Mouse (Mus musculus) kidney, embryonic 16.5 days (tissue): ENCODE data around the gene Crabp2. TPM values are rescaled to one million over a fixed set of nuclear protein-coding genes. Genes with fewer than 3 reads are reported as not detected.
"Not testable (repeated sequence)": the region's sequence is repeated elsewhere in the genome, so short reads cannot be mapped to it uniquely, and the experiment has no call there.

ENCODE experiments used
- ATAC-seq: fragments of 200-750 bp; cut with Nextera tagmentation; 2 replicates; pipeline ENCODE4 v1.8.0; 2017; ENCODE audit warnings: moderate TSS enrichment; ENCODE audit not compliant: low FRiP score, low TSS enrichment
- H3K27ac ChIP-seq: fragments of 300-500 bp; sonication (generic); 2 replicates; pipeline ENCODE4 v1.5.1; 2014; ENCODE audit warnings: low read length
- H3K27me3 ChIP-seq: fragments of 300-500 bp; sonication (generic); 2 replicates; pipeline ENCODE4 v1.6.1; 2014; ENCODE audit warnings: low read length, control low read depth, mixed read lengths; ENCODE audit not compliant: insufficient read depth
- H3K36me3 ChIP-seq: fragments of 300-500 bp; sonication (generic); 2 replicates; pipeline ENCODE4 v1.6.1; 2014; ENCODE audit warnings: low read length, control low read depth, mixed read lengths; ENCODE audit not compliant: insufficient read depth
- H3K4me1 ChIP-seq: fragments of 300-500 bp; sonication (generic); 2 replicates; pipeline ENCODE4 v1.6.1; 2014; ENCODE audit warnings: low read length, control low read depth, mixed read lengths; ENCODE audit not compliant: insufficient read depth
- H3K4me2 ChIP-seq: fragments of 300-500 bp; sonication (generic); replicated peaks from 2 replicates; pipeline ENCODE4 v1.6.1; 2014; ENCODE audit warnings: low read depth, low read length
- H3K4me3 ChIP-seq: fragments of 300-500 bp; sonication (generic); 2 replicates; pipeline ENCODE4 v1.5.1; 2014; ENCODE audit warnings: mild to moderate bottlenecking, low read length
- H3K9ac ChIP-seq: fragments of 300-500 bp; sonication (generic); replicated peaks from 2 replicates; pipeline ENCODE4 v1.6.1; 2014; ENCODE audit warnings: low read length
- H3K9me3 ChIP-seq: fragments of 300-500 bp; sonication (generic); 2 replicates; pipeline ENCODE4 v1.6.1; 2016; ENCODE audit warnings: low read length, control low read depth
- WGBS: fragments of 180-500 bp; shearing (Covaris S2); extraction: QIAGEN DNeasy Blood & Tissue Kit; methylation state at CpG from one replicate; pipeline ENCODE4 v1.1.7; 2014; 5-methylcytosine and 5-hydroxymethylcytosine counted together
- polyA plus RNA-seq: library from polyadenylated mRNA; unstranded; fragments of >200 nt; fragmentation: Nextera tagmentation; extraction: Ambion mirVana; gene quantifications from 2 replicates; pipeline ENCODE4 v1.2.1, GENCODE M21; 2015

Gene Crabp2
- polyA plus RNA-seq = 62.0 and 67.8 TPM in 2 replicates

GRCm38 (mm10) chr3:87948378-87949265 is at the start of gene Crabp2:
Gene Crabp2 (plus strand): TSS chr3:87948666.
- Histone ChIP-seq H3K4me2 (peak within 1 kb of the TSS; percentile 75), H3K27ac (peak within 1 kb of the TSS; percentile 70), H3K9ac (peak within 1 kb of the TSS; percentile 64), H3K4me3 (peak within 1 kb of the TSS; percentile 46), H3K9me3 (no peaks in the 10 kb centered on the region), H3K36me3 (no peaks in the 10 kb centered on the region), H3K27me3 (peaks cover 16% of the 10 kb centered on the region; the same call in 1 of the 2 replicates), H3K4me1 (peaks cover 76% of the 10 kb centered on the region)
- no peak for ATAC-seq
- WGBS = 2% methylated on average over 35 of the region's 35 CpGs

DNA sequence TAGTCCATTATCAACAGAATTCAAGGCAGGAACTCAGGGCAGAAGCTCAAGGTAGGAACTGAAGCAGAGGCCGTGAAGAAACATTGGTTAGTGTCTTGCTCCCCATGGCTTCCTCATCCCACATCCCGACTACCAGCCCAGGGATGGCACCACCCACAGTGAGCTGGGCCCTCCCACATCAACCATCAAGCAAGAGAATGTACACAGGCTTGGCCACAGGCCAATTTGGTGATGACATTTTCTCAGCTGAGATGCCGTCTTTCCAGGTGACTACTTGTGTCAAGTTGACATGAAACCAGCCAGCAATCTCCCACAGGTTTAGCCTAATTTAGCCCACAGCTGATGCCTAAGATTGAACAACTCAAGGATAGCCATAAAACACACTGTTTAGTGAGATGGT is 49.2 kb upstream of the Crabp2 start:
- Histone ChIP-seq H3K27me3 (no peaks in the 10 kb centered on the region), H3K9ac (no peak overlapping the region), H3K4me3 (no peak overlapping the region), H3K4me1 (no peaks in the 10 kb centered on the region), H3K27ac (no peak overlapping the region), H3K4me2 (no peak overlapping the region), H3K9me3 (no peaks in the 10 kb centered on the region), H3K36me3 (no peaks in the 10 kb centered on the region)
- no peak for ATAC-seq
- 57% methylated on average over 3 of the region's 3 CpGs for WGBS

DNA sequence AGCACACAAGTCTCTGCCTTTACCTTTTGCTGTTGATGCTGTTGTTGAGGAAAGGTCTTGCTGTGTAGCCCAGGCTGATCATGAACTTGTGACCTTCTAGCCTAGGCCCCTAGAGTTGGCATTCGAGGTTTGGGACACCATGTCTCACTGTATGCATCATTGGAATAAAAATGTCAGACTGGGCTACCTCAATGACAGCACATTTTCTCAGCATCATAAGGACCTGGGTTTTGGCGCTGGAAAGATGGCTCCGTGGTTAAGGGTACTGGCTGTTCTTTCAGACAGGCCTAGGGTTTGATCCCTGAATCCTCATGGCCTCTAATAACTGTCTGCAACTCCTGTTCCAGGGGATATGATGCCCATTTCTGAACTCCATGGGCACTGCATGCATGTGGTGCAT is 48.7 kb upstream of the Crabp2 start:
- H3K9ac ChIP-seq = no peak overlapping the region
- no peaks in the 10 kb centered on the region for H3K27me3 ChIP-seq
- H3K9me3 ChIP-seq = no peaks in the 10 kb centered on the region
- 81% methylated on average over 3 of the region's 3 CpGs for WGBS
- H3K4me3 ChIP-seq = no peak overlapping the region
- H3K36me3 ChIP-seq = no peaks in the 10 kb centered on the region
- no peak overlapping the region for H3K27ac ChIP-seq
- H3K4me1 ChIP-seq = no peaks in the 10 kb centered on the region
- ATAC-seq = no peak
- no peak overlapping the region for H3K4me2 ChIP-seq

DNA sequence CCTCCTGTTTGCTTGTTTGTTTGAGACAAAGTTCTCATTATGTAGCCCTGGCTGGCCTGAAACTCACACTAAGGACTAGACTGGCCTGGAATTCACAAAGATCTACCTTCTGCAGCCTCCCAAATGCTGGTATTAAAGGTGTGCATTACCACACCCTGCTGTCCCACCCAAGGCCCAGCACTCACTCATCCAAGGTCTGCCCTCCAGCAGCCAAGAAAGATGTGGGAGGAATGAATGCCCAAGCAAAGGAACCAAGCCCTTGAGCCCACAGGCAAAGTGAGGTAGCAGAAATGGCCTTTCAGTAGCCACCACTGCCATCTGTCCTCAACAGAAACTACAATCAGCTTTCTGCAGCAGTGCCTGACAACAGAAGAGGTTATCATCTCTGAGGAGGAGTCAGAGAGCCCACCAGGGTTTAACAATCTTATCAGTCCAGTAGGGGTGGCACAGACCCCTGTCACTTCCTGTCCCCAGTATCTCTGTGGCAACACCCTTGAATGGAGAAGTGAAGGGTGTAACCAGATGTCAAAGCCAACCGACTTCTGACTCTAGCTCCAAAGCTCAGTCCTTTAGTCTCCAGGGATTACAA is 47.3 kb upstream of the Crabp2 start:
- no peak overlapping the region for H3K9ac ChIP-seq
- no peak overlapping the region for H3K27ac ChIP-seq
- no peak overlapping the region for H3K4me2 ChIP-seq
- no peaks in the 10 kb centered on the region for H3K9me3 ChIP-seq
- 34% methylated on average over 1 of the region's 1 CpGs for WGBS
- no peaks in the 10 kb centered on the region for H3K27me3 ChIP-seq
- no peak for ATAC-seq
- no peaks in the 10 kb centered on the region for H3K36me3 ChIP-seq
- H3K4me1 ChIP-seq = no peaks in the 10 kb centered on the region
- H3K4me3 ChIP-seq = no peak overlapping the region

GRCm38 (mm10) chr3:87901959-87902358 is 46.5 kb upstream of the Crabp2 start:
- not testable (repeated sequence) for ATAC-seq, H3K4me1 ChIP-seq, H3K4me3 ChIP-seq, H3K4me2 ChIP-seq, H3K9me3 ChIP-seq, H3K9ac ChIP-seq, H3K27me3 ChIP-seq, H3K36me3 ChIP-seq, H3K27ac ChIP-seq
- WGBS = 85% methylated on average over 5 of the region's 6 CpGs

DNA sequence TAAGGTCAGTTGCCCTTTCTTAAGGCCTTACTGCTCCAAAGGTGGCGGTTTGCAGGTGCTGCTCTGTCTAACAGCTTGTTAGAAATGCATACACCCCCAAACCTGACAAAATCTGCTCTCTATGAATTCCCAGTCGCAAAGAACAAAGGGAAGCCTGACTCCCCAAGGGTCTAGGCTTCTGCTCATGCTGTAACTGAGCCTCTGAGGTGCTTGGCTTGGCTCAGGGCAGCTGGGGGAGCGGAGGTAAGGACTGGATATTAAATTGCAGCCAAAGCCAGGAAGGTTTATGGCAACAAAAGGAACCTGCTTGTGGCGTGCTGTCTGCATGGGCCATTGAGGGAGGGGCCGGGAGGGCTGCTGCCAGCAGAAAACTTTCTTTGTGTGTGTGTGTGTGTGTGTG is 44.6 kb upstream of the Crabp2 start:
- H3K4me3 ChIP-seq = no peak overlapping the region
- H3K4me1 ChIP-seq = peaks cover 14% of the 10 kb centered on the region
- H3K27me3 ChIP-seq = no peaks in the 10 kb centered on the region
- WGBS = 28% methylated on average over 5 of the region's 5 CpGs
- no peak overlapping the region for H3K4me2 ChIP-seq
- H3K9me3 ChIP-seq = no peaks in the 10 kb centered on the region
- H3K36me3 ChIP-seq = no peaks in the 10 kb centered on the region
- ATAC-seq = no peak
- H3K9ac ChIP-seq = no peak overlapping the region
- no peak overlapping the region for H3K27ac ChIP-seq

GRCm38 (mm10) chr3:87905880-87906485 is 42.5 kb upstream of the Crabp2 start, which contains the start of gene Hdgf:
Gene Hdgf (plus strand): TSS chr3:87906321.
- no peaks in the 10 kb centered on the region for H3K36me3 ChIP-seq
- no peaks in the 10 kb centered on the region for H3K9me3 ChIP-seq
- H3K27me3 ChIP-seq = no peaks in the 10 kb centered on the region
- H3K27ac ChIP-seq = peak within 1 kb of the TSS; percentile 97
- peak within 1 kb of the TSS; percentile 99 for H3K9ac ChIP-seq
- H3K4me1 ChIP-seq = peaks cover 33% of the 10 kb centered on the region
- WGBS = under 1% methylated on average over 45 of the region's 57 CpGs
- H3K4me3 ChIP-seq = peak within 1 kb of the TSS; percentile 97
- peak within 1 kb of the TSS; percentile 95 for H3K4me2 ChIP-seq
- peak; percentile 96 for ATAC-seq

DNA sequence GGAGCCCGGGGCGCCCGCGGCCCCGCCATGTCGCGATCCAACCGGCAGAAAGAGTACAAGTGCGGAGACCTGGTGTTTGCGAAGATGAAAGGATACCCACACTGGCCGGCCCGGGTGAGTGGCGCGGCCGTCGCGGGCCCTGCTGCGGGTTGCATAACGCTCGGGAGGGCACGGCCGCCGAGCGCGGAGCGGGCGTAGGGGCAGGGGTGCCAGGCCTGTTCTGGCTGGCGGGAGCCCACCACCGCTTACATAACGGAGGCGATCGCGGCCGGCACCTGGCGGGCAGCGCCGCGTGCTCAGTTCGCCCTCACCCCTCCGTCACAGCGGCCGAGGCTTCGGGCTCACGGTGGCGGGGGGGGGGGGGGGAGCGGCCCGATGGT is 41.9 kb upstream of the Crabp2 start:
- peaks cover 38% of the 10 kb centered on the region for H3K4me1 ChIP-seq
- H3K9me3 ChIP-seq = no peaks in the 10 kb centered on the region
- H3K4me2 ChIP-seq = peak overlapping the region; percentile 95
- ATAC-seq = peak; percentile 14; the same call in 1 of the 2 replicates
- H3K27me3 ChIP-seq = no peaks in the 10 kb centered on the region
- 0% methylated on average over 38 of the region's 47 CpGs for WGBS
- peak overlapping the region; percentile 97 for H3K4me3 ChIP-seq
- no peaks in the 10 kb centered on the region for H3K36me3 ChIP-seq
- peak overlapping the region; percentile 97 for H3K27ac ChIP-seq
- peak overlapping the region; percentile 99 for H3K9ac ChIP-seq

DNA sequence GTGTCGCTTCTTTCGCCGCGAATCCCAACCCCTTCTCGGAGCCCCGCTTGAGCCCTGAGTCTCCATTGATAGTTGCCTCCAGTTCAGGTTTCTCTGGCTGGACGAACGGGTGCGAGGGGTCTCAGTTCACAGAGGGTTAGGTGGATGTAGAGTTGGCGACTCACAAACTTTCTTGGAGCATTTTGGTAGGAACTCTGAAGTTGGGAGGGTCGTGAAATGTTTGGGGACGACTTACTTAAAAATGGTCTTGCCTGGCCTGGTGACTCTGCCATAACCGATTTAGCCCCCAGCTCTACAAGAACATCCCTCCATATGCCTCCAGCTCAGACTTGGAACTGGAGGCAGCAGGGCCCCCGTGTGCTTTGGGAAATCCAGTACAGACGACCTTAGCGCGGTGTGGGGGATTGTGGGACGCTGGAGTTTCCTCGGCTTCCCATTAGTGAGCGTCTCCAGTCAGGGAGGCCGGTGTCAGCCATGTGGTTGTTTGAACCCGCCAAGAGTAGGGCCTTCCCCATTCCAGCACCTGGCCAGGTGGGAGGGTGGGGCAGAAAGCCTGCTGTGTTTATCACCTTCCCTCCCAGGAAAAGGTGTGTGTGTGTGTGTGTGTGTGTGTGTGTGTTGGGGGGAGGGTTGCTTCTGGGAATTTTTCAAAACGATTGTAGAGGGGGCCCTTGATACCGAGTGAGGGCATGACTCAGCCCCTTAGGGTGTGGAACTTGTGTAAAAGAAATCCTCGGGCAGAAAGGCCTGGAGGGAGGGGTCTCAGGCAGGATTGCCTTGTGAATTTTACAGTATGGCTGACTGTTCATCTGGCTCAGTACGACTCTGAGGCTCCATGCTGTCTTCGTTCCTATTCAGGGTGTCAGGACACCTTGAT is 41.2 kb upstream of the Crabp2 start:
- no peak for ATAC-seq
- 0% methylated on average over 23 of the region's 27 CpGs for WGBS

More for the DNA sequence above, 41.2 kb upstream of the Crabp2 start:
- Histone ChIP-seq H3K27ac (peak overlapping the region; percentile 97), H3K36me3 (no peaks in the 10 kb centered on the region), H3K9me3 (no peaks in the 10 kb centered on the region), H3K9ac (peak overlapping the region; percentile 99), H3K27me3 (no peaks in the 10 kb centered on the region), H3K4me3 (peak overlapping the region; percentile 97), H3K4me2 (peak overlapping the region; percentile 95), H3K4me1 (peaks cover 41% of the 10 kb centered on the region)
